Comparison of ENCODE assay signal across 12 mouse cellular contexts in genomic region chr8:57111403-57111771, GRCm38 (mm10).
"Had no signal": no experiment of that assay in that cellular context is flagged by ENCODE, and none has a peak within 500 bp of the region (broad histone marks: within the 10 kb centered on the region; RNA-seq: fewer than 3 reads in every experiment).

No protein-coding gene starts in this region.

- H3K9me3 ChIP-seq: kidney, embryonic 15.5 days; liver, embryonic 15.5 days; midbrain, embryonic 15.5 days; neural tube, embryonic 12.5 days had no signal

- H3K36me3 ChIP-seq: kidney, embryonic 15.5 days; limb, embryonic 13.5 days; liver, embryonic 15.5 days; midbrain, embryonic 15.5 days; neural tube, embryonic 12.5 days had no signal

- DNase-seq: kidney, adult 18-20 months; kidney, postnatal 25 days; lung, postnatal 4 days; thymus, postnatal 36 days had no signal

- H3K4me3 ChIP-seq: kidney, embryonic 15.5 days; left cerebral cortex, adult 2 months; limb, embryonic 13.5 days; liver, embryonic 15.5 days; megakaryocyte, embryonic 14.5 days; midbrain, embryonic 15.5 days; neural tube, embryonic 12.5 days had no signal

- H3K9ac ChIP-seq: kidney, embryonic 15.5 days; limb, embryonic 13.5 days; liver, embryonic 15.5 days; midbrain, embryonic 15.5 days; neural tube, embryonic 12.5 days had no signal

- H3K27me3 ChIP-seq: kidney, embryonic 15.5 days; limb, embryonic 13.5 days; liver, embryonic 15.5 days; megakaryocyte, embryonic 14.5 days; midbrain, embryonic 15.5 days; neural tube, embryonic 12.5 days had no signal

- H3K27ac ChIP-seq: kidney, embryonic 15.5 days; left cerebral cortex, adult 2 months; limb, embryonic 13.5 days; liver, embryonic 15.5 days; midbrain, embryonic 15.5 days; neural tube, embryonic 12.5 days had no signal

- H3K4me2 ChIP-seq: kidney, embryonic 15.5 days; limb, embryonic 13.5 days; liver, embryonic 15.5 days; midbrain, embryonic 11.5 days; midbrain, embryonic 15.5 days; neural tube, embryonic 12.5 days had no signal

- ATAC-seq: midbrain, embryonic 15.5 days had no signal

- H3K4me1 ChIP-seq: kidney, embryonic 15.5 days; liver, embryonic 15.5 days; megakaryocyte, embryonic 14.5 days; midbrain, embryonic 15.5 days; neural tube, embryonic 12.5 days had no signal
